Mouse (Mus musculus) embryonic facial prominence, embryonic 12.5 days (tissue): ENCODE data around the gene Scmh1. TPM values are rescaled to one million over a fixed set of nuclear protein-coding genes. Genes with fewer than 3 reads are reported as not detected.
A peak's percentile ranks its signal among the peaks of the same experiment; 100 is the strongest.

Experiments used
- ATAC-seq: fragments of 200-750 bp; cut with Nextera tagmentation; 2 replicates; pipeline ENCODE4 v1.8.0; 2017; ENCODE audit not compliant: insufficient number of reproducible peaks, insufficient read depth, low FRiP score, low TSS enrichment
- H3K27ac ChIP-seq: fragments of 300-500 bp; sonication (generic); 2 replicates; pipeline ENCODE4 v1.5.1; 2016; ENCODE audit warnings: mild to moderate bottlenecking
- H3K27me3 ChIP-seq: fragments of 300-500 bp; sonication (generic); 2 replicates; pipeline ENCODE4 v1.6.1; 2016; ENCODE audit warnings: mild to moderate bottlenecking, moderate library complexity
- H3K36me3 ChIP-seq: fragments of 300-500 bp; sonication (generic); 2 replicates; pipeline ENCODE4 v1.6.1; 2016; ENCODE audit warnings: mild to moderate bottlenecking
- H3K4me1 ChIP-seq: fragments of 300-500 bp; sonication (generic); 2 replicates; pipeline ENCODE4 v1.6.1; 2016
- H3K4me2 ChIP-seq: fragments of 300-500 bp; sonication (generic); replicated peaks from 2 replicates; pipeline ENCODE4 v1.6.1; 2016; ENCODE audit warnings: mild to moderate bottlenecking, moderate library complexity
- H3K4me3 ChIP-seq: fragments of 300-500 bp; sonication (generic); 2 replicates; pipeline ENCODE4 v1.5.1; 2016; ENCODE audit warnings: mild to moderate bottlenecking
- H3K9ac ChIP-seq: fragments of 300-500 bp; sonication (generic); 2 replicates; pipeline ENCODE4 v1.6.1; 2016; ENCODE audit warnings: mild to moderate bottlenecking, moderate library complexity
- H3K9me3 ChIP-seq: fragments of 300-500 bp; sonication (generic); 2 replicates; pipeline ENCODE4 v1.6.1; 2016; ENCODE audit warnings: mild to moderate bottlenecking, moderate library complexity
- WGBS: fragments of 180-500 bp; shearing (Covaris S2); methylation state at CpG from one replicate; pipeline ENCODE4 v1.1.7; 2016; 5-methylcytosine and 5-hydroxymethylcytosine counted together
- polyA plus RNA-seq: library from polyadenylated mRNA; unstranded; fragments of >200 nt; fragmentation: Nextera tagmentation; extraction: Ambion mirVana; gene quantifications from 2 replicates; pipeline ENCODE4 v1.2.1, GENCODE M21; 2016

Scmh1 gene
- polyA plus RNA-seq, 1 experiment from 2014 or later = 45.2 TPM

- H3K4me3 ChIP-seq = no peak overlapping the region
- peak overlapping the region; percentile 51; the same call in 1 of the 2 replicates for H3K27ac ChIP-seq
Measured at GRCm38 (mm10) chr4:120568005-120568404, 162.9 kb downstream of the Scmh1 start.

GRCm38 (mm10) chr4:120569025-120569424 is 163.9 kb downstream of the Scmh1 start:
- peak overlapping the region; percentile 84 for H3K9ac ChIP-seq
- no peaks in the 10 kb centered on the region for H3K27me3 ChIP-seq
- peak overlapping the region; percentile 70 for H3K4me2 ChIP-seq
- no peak overlapping the region for H3K27ac ChIP-seq
- WGBS = 5% methylated on average over 4 of the region's 4 CpGs
- peaks cover 15% of the 10 kb centered on the region for H3K36me3 ChIP-seq
- H3K9me3 ChIP-seq = no peaks in the 10 kb centered on the region
- H3K4me3 ChIP-seq = peak overlapping the region; percentile 63
- no peak for ATAC-seq
- peaks cover 20% of the 10 kb centered on the region for H3K4me1 ChIP-seq

More at GRCm38 (mm10) chr4:120568005-120568404, 162.9 kb downstream of the Scmh1 start:
- H3K36me3 ChIP-seq = peaks cover 19% of the 10 kb centered on the region
- H3K9ac ChIP-seq = 0 out of 2 replicates have a peak overlapping the region, but pooled peaks have one; percentile 5
- 48% methylated on average over 5 of the region's 5 CpGs for WGBS
- peak overlapping the region; percentile 70 for H3K4me2 ChIP-seq
- peaks cover 20% of the 10 kb centered on the region for H3K4me1 ChIP-seq
- no peaks in the 10 kb centered on the region for H3K27me3 ChIP-seq
- no peaks in the 10 kb centered on the region for H3K9me3 ChIP-seq
- ATAC-seq = no peak

GRCm38 (mm10) chr4:120569486-120570437 is 164.7 kb downstream of the Scmh1 start, which contains the start of gene Ctps:
Gene Ctps, minus strand, starts transcription at chr4:120570276.
- H3K9ac ChIP-seq = peak within 1 kb of the TSS; percentile 84
- H3K4me1 ChIP-seq = peaks cover 20% of the 10 kb centered on the region
- peak within 1 kb of the TSS; percentile 70 for H3K4me2 ChIP-seq
- WGBS = under 1% methylated on average over 93 of the region's 97 CpGs
- peak within 1 kb of the TSS; percentile 87 for H3K27ac ChIP-seq
- H3K36me3 ChIP-seq = peaks cover 8% of the 10 kb centered on the region
- peak; percentile 96 for ATAC-seq
- no peaks in the 10 kb centered on the region for H3K27me3 ChIP-seq
- H3K9me3 ChIP-seq = no peaks in the 10 kb centered on the region
- peak within 1 kb of the TSS; percentile 63 for H3K4me3 ChIP-seq

- Histone ChIP-seq H3K27me3 (no peaks in the 10 kb centered on the region), H3K4me2 (peak overlapping the region; percentile 70), H3K9me3 (no peaks in the 10 kb centered on the region), H3K9ac (peak overlapping the region; percentile 84), H3K27ac (peak overlapping the region; percentile 87), H3K36me3 (0 out of 2 replicates have a peak, but pooled peaks cover 3% of the 10 kb centered on the region), H3K4me1 (peaks cover 20% of the 10 kb centered on the region), H3K4me3 (peak overlapping the region; percentile 63)
- peak; percentile 62 for ATAC-seq
- WGBS = 2% methylated on average over 27 of the region's 27 CpGs
Measured at GRCm38 (mm10) chr4:120570438-120571069, 165.5 kb downstream of the Scmh1 start.

GRCm38 (mm10) chr4:120571070-120571464 is 166.0 kb downstream of the Scmh1 start:
- Histone ChIP-seq H3K27ac (peak overlapping the region; percentile 87; the same call in 1 of the 2 replicates), H3K4me3 (no peak overlapping the region), H3K4me2 (peak overlapping the region; percentile 70), H3K27me3 (no peaks in the 10 kb centered on the region), H3K36me3 (0 out of 2 replicates have a peak, but pooled peaks cover 3% of the 10 kb centered on the region), H3K4me1 (peaks cover 20% of the 10 kb centered on the region), H3K9me3 (no peaks in the 10 kb centered on the region), H3K9ac (no peak overlapping the region)
- ATAC-seq = no peak
- WGBS = 58% methylated on average over 3 of the region's 3 CpGs

- Histone ChIP-seq H3K9ac (no peak overlapping the region), H3K27me3 (no peaks in the 10 kb centered on the region), H3K27ac (no peak overlapping the region; the same call in 1 of the 2 replicates), H3K4me2 (no peak overlapping the region), H3K4me3 (no peak overlapping the region), H3K9me3 (no peaks in the 10 kb centered on the region), H3K36me3 (no peaks in the 10 kb centered on the region), H3K4me1 (peaks cover 20% of the 10 kb centered on the region)
- WGBS = 83% methylated on average over 3 of the region's 3 CpGs
- ATAC-seq = no peak
Measured at GRCm38 (mm10) chr4:120571691-120572090, 166.6 kb downstream of the Scmh1 start.

Other genes starting within 250 kb of the Scmh1 start
- gene Edn2, start 244.1 kb upstream of the Scmh1 start, polyA plus RNA-seq = 0.54 and 0.71 TPM in 2 replicates
- gene Foxo6, start 117.9 kb upstream of the Scmh1 start, polyA plus RNA-seq = 0.46 and 0.47 TPM in 2 replicates
- gene Slfnl1, start 127.0 kb downstream of the Scmh1 start, polyA plus RNA-seq = not detected in 2 replicates
- gene Ctps, start 165.0 kb downstream of the Scmh1 start, polyA plus RNA-seq = 110 and 112 TPM in 2 replicates
- not detected in 2 replicates for gene Gm8439, start 183.5 kb downstream of the Scmh1 start, polyA plus RNA-seq